In genomic region chr5:45220272-45220916, GRCm38 (mm10) we compare ENCODE assay signal across 9 mouse cellular contexts.
DNase-seq lines count a peak whose midpoint lies in the region; ATAC-seq lines count a peak whose summit lies in the region.
"Had no signal": no experiment of that assay in that cellular context is flagged by ENCODE, and none has a peak within 500 bp of the region (broad histone marks: within the 10 kb centered on the region; RNA-seq: fewer than 3 reads in every experiment).

No protein-coding gene starts in this region.

- H3K4me3 ChIP-seq in stomach, embryonic 15.5 days (replicated peaks) = no peak overlapping the region
- H3K4me3 ChIP-seq: midbrain, embryonic 12.5 days had no signal

- H3K36me3 ChIP-seq in stomach, embryonic 15.5 days = no peaks in the 10 kb centered on the region
- H3K36me3 ChIP-seq: midbrain, embryonic 12.5 days had no signal

- 48% methylated on average over 6 of the region's 6 CpGs for WGBS in stomach, embryonic 15.5 days

- H3K27ac ChIP-seq in stomach, embryonic 15.5 days = peak overlapping the region; percentile 38; the same call in 1 of the 2 replicates
- H3K27ac ChIP-seq: midbrain, embryonic 12.5 days had no signal

- no peaks in the 10 kb centered on the region for H3K9me3 ChIP-seq in stomach, embryonic 15.5 days
- H3K9me3 ChIP-seq: midbrain, embryonic 12.5 days had no signal

- no peak overlapping the region for H3K4me2 ChIP-seq in stomach, embryonic 15.5 days
- H3K4me2 ChIP-seq: midbrain, embryonic 12.5 days had no signal

- no peaks in the 10 kb centered on the region for H3K4me1 ChIP-seq in stomach, embryonic 15.5 days
- H3K4me1 ChIP-seq: midbrain, embryonic 12.5 days had no signal

- H3K27me3 ChIP-seq in stomach, embryonic 15.5 days (replicated peaks) = no peaks in the 10 kb centered on the region
- H3K27me3 ChIP-seq: midbrain, embryonic 12.5 days had no signal

- H3K9ac ChIP-seq in stomach, embryonic 15.5 days = no peak overlapping the region
- H3K9ac ChIP-seq: midbrain, embryonic 12.5 days had no signal

- peak; percentile 38 for DNase-seq in gastrocnemius, adult 18-20 months (ENCODE audit: low spot score)
- DNase-seq in gastrocnemius, postnatal 10 days = no peak
- peak; percentile 1 for DNase-seq in ovary, postnatal 14 days (ENCODE audit: low spot score)
- DNase-seq in ovary, adult 18-20 months (ENCODE audit: low spot score) = no peak
- peak; percentile 26 to 36 for DNase-seq in layer of hippocampus, postnatal 36 days
- DNase-seq in thymus, postnatal 0 days (ENCODE audit: low spot score) = no peak
- no peak for DNase-seq in spleen, postnatal 14 days (ENCODE audit: low spot score in 2 of 2)

- no peak; the same call in 1 of the 2 replicates for ATAC-seq in stomach, embryonic 15.5 days (ENCODE audit: insufficient read depth, low FRiP score, low read depth)

Comparison
In these comparisons a context has a peak if more than half of its experiments do, and no peak if none do; other contexts are left out.
1. DNase-seq: peak in gastrocnemius, adult 18-20 months (single experiment), ovary, postnatal 14 days (single experiment) and layer of hippocampus, postnatal 36 days (2 of 2); none in gastrocnemius, postnatal 10 days (single experiment), ovary, adult 18-20 months (single experiment), thymus, postnatal 0 days (single experiment) and spleen, postnatal 14 days (0 of 2).